Mouse (Mus musculus) urinary bladder, postnatal 36 days (tissue): ENCODE measurements around the gene Mapk8ip2.

Source experiments
- DNase-seq, 2 experiments: peaks; one replicate each; pipeline ENCODE4 v3.0.0; 2022; ENCODE audit warnings: low spot score in 2 of 2, mixed read lengths in 1 of 2

The Mapk8ip2 gene

GRCm38 (mm10) chr15:89480584-89480983 lies 26.9 kb downstream of the Mapk8ip2 start:
- peak in 1 of 2 experiments; percentile 76 for DNase-seq

DNA sequence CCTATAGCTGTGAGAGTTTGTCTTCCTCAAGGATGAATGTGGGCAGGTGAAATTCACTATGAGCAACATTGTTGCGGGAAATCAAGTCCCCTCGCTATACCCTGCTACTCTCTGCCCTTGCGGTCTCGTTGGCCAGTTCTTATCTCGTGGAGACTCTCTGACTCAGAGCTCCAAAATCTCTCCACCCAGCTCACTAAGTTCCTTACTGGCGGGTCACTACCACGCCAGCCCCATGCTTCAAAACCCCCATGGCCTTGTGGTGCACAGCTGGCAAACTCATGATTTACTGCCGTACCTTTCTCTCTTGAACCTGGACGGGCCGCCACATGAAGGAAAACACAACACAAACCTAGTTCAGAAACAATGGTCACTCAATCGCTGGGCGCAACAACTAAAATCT lies 34.5 kb downstream of the Mapk8ip2 start:
- no peak for DNase-seq

DNA sequence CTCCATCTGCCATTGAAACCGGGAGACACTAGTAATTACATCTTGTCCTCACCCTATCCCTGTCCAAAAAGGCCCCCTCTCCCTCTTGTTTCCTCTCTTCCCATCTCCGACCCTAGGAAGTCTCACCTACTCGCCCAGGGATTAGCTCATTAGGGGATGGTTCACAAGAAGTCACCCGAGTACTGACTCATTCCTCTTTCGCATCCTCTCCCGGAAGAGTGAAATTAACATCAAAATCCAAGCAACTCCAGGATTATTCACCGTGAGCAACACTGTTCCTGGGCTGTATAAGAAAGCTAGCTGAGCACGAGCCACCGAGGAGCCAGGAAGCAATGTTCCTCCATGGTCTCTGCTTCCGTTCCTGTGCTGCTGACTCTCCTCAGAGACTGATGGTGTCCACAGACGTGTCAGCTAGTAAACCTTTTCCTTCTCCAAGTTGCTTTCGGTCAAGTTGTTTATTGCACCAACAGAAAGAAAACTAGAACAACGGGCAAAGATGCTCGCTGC lies 35.0 kb downstream of the Mapk8ip2 start:
- no peak for DNase-seq

DNA sequence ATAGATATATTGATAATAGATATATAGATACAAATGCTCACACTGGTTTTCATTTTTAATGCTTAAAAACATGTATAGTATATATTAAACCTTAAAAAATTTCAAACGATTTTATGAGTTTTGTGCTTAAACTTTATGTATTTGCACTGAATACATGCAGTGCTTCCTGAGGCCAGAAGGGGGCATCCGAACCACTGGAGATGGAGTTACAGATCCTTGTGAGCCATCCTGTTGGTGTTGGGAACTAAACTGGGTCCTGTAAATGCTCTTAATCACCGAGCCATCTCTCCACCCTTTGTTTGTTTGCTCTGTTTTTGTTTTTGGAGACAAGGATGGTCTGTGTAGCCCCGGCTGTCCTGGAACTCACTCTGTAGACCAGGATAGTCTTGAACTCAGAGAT lies 41.3 kb downstream of the Mapk8ip2 start:
- no peak for DNase-seq

DNA sequence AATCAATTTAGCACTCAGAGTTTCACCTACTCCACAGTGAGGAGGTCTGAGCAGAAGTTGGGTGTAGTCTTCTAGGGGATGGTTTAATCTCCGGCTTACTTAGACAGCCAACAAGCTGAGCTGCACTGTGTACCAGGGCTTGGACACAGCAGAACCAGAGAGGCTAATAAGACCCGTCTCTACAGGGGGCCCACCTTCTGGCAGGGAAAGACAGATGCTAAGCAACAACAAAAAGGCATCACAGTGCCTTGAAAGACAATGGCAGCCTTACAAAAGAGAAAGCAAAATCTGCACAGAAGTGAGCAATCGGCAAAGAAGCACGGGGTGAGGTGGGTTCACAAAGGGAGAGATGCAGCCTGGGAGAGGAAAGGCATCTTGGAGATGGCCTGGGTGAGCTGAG lies 42.4 kb downstream of the Mapk8ip2 start:
- DNase-seq, result no peak

GRCm38 (mm10) chr15:89496841-89497240 lies 43.1 kb downstream of the Mapk8ip2 start:
- no peak for DNase-seq

GRCm38 (mm10) chr15:89497391-89498048 lies 43.8 kb downstream of the Mapk8ip2 start:
- peak in 1 of 2 experiments; percentile 38 for DNase-seq

DNA sequence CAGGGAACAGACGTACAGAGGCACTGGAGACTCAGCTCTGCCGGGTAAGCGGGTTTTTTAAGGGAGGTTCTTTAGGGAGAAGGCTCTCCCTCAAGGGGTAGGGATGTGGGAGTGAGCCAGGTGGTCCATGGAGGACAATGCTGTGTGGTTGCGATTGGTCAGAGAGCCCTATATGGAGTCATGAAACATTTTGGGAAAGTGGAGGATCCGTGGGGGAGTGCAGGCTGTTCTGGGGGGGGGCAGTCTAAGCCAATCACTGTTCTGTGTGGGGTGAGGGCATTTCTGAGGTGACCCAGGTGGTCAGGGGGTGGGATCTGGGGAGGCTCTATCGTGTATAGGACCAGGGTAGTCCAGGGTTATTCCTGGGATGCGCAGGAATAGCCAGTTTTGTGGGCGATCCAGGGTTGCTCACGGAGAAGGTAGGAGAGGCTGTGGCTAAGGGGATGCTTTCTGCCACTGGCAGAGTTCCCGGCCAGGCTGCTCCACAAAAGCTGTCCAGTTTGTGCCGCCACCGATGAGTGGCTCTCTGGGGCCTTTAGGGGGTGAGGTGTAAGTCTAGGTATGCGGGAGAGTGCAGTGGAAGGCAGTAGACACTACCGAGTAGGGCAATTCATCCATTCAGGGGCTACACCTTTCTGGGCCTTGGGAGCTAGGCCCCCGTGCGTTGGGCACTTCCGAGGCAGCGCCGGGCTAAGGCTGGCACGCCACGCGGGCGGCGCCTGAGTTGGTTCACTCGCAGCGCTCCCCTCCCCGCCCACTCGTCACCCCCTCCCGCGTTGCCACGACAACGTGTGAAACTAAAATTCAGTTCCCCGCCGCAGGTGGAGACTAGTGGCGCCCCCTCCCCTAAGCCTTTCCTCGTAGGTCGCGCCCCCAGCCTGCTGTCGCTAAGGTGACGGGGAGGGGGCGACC lies 44.6 kb downstream of the Mapk8ip2 start:
- no peak for DNase-seq

- no peak for DNase-seq
Measured at GRCm38 (mm10) chr15:89498961-89499688, 45.4 kb downstream of the Mapk8ip2 start, which contains the start of gene Shank3. TSS of gene Shank3 (plus strand) at chr15:89499623.

DNA sequence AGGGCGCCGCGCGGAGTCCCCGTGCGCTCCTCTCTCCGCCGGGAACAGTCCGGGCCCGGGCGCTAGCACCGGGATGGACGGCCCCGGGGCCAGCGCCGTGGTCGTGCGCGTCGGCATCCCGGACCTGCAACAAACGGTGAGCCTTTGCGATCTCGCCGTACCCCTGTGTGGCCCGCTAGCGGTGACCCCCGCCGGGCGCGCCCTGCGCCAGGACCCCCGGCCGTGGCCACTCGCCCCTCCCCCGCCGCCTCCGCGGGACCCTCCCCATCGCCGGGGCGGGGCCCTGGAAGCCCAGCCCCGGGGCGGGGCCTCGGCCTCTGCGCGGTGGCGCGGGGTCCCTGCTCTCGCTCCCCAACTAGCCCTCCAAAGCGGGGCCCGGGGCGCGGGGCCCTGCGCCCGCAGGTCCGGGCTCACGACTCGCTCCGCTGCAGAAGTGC lies 46.1 kb downstream of the Mapk8ip2 start:
- no peak for DNase-seq

DNA sequence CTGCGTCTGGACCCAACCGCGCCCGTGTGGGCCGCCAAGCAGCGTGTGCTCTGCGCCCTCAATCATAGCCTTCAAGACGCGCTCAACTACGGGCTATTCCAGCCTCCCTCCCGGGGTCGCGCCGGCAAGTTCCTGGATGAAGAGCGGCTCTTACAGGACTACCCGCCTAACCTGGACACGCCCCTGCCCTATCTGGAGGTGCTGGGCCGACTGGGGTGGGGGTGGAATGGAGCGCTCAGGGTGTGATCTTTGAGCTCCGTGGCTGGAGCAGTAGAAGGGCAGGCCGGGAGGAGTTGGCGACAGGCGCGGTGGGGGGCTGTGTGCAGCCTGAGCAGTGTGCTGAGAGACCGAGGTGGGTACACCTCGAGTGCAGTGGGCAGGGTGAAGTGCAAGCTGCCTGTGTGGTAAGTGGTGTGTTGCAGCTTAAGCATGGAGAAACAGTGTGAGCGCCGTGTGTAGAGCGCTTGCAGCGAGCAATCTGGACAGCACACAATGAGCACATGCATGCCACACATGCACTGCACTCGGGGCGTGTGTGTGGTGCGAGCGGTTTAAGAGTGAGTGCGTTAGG lies 46.6 kb downstream of the Mapk8ip2 start:
- no peak for DNase-seq

DNA sequence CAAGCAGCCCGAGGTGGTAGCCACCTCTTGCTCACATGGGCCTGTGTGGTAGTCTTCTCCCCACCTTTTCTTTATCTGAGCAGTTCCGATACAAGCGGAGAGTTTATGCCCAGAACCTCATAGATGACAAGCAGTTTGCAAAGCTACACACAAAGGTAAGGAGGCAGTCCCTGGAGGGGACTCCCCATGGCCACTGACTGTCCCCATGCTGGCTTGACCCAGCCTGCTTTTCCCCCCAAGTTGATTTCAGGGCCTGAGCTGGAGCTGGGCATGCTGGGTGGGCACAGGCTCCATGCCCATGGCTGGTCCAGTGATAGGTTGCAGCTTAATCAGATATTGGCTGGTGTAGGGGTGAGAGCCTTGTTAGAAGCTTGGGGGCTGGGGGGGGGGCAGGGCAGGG lies 47.6 kb downstream of the Mapk8ip2 start:
- DNase-seq, result no peak

GRCm38 (mm10) chr15:89504838-89505237 lies 51.1 kb downstream of the Mapk8ip2 start:
- DNase-seq, result no peak

- DNase-seq, result no peak
Measured at GRCm38 (mm10) chr15:89507751-89508150, 54.0 kb downstream of the Mapk8ip2 start.

GRCm38 (mm10) chr15:89512679-89513078 lies 59.0 kb downstream of the Mapk8ip2 start:
- DNase-seq, result no peak
